Mouse (Mus musculus) cerebellum, adult 2 months (tissue): ENCODE data around the gene Ptgds. TPM values are rescaled to one million over a fixed set of nuclear protein-coding genes. Genes with fewer than 3 reads are reported as not detected.
A peak's percentile ranks its signal among the peaks of the same experiment; 100 is the strongest.

Source experiments
- DNase-seq, 2 experiments: peaks; one replicate each; pipeline ENCODE4 v3.0.0; 2021
- H3K27ac ChIP-seq: fragments of 200-500 bp; 2 replicates; pipeline ENCODE4 v1.5.1; 2012; ENCODE audit warnings: low read length, control low read depth, inconsistent platforms; ENCODE audit not compliant: insufficient read depth
- H3K27me3 ChIP-seq: fragments of 200-500 bp; 2 replicates; pipeline ENCODE4 v1.6.1; 2012; ENCODE audit warnings: inconsistent platforms, mild to moderate bottlenecking, low read length, moderate library complexity; ENCODE audit not compliant: control insufficient read depth, insufficient read depth
- H3K4me1 ChIP-seq: fragments of 200-500 bp; 2 replicates; pipeline ENCODE4 v1.6.1; 2011; ENCODE audit warnings: low read length; ENCODE audit not compliant: control insufficient read depth, insufficient read depth
- H3K4me3 ChIP-seq: fragments of 200-500 bp; replicated peaks from 2 replicates; pipeline ENCODE3; 2011; ENCODE audit warnings: mild to moderate bottlenecking, low read depth, low read length, control low read depth; ENCODE audit not compliant: insufficient read depth
- CTCF ChIP-seq: fragments of 200-500 bp; IDR thresholded peaks from 2 replicates; pipeline ENCODE4 v1.5.1; 2011; ENCODE audit warnings: low read depth, mild to moderate bottlenecking, control low read depth, low read length, moderate library complexity, borderline replicate concordance; ENCODE audit not compliant: insufficient read depth
- POLR2A ChIP-seq: fragments of 200-500 bp; IDR thresholded peaks from 2 replicates; pipeline ENCODE4 v1.6.1; 2011; ENCODE audit warnings: low read length, control low read depth, borderline replicate concordance; ENCODE audit not compliant: insufficient read depth
- WGBS: fragments of 180-500 bp; shearing (Covaris S2); methylation state at CpG from one replicate; pipeline ENCODE4 v1.1.7; 2018; 5-methylcytosine and 5-hydroxymethylcytosine counted together
- polyA plus RNA-seq: library from polyadenylated mRNA; depleted of rRNA; stranded (reverse); fragments of >200 nt; gene quantifications from 2 replicates; pipeline ENCODE4 v1.2.3, GENCODE M21; 2012

Ptgds gene
- polyA plus RNA-seq, 1 experiment = 2,130 TPM

GRCm38 (mm10) chr2:25477541-25477940 lies 7.7 kb upstream of the Ptgds start:
- Histone ChIP-seq H3K27ac (peak overlapping the region; percentile 98), H3K4me3 (no peak overlapping the region), H3K27me3 (no peaks in the 10 kb centered on the region), H3K4me1 (peaks cover 60% of the 10 kb centered on the region)
- TF ChIP-seq CTCF (no peak), POLR2A (no peak)
- DNase-seq = no peak
- WGBS = 68% methylated on average over 8 of the region's 8 CpGs

GRCm38 (mm10) chr2:25472550-25472949 lies 2.7 kb upstream of the Ptgds start:
- H3K4me1 ChIP-seq = peaks cover 67% of the 10 kb centered on the region
- H3K27me3 ChIP-seq = no peaks in the 10 kb centered on the region
- WGBS = 95% methylated on average over 2 of the region's 2 CpGs
- TF ChIP-seq CTCF (no peak), POLR2A (no peak)
- no peak overlapping the region for H3K27ac ChIP-seq
- H3K4me3 ChIP-seq = no peak overlapping the region
- DNase-seq = no peak

- peaks cover 65% of the 10 kb centered on the region for H3K4me1 ChIP-seq
- peak; percentile 68 to 72 for DNase-seq
- 56% methylated on average over 10 of the region's 10 CpGs for WGBS
- no peak for TF ChIP-seq POLR2A
- no peak for TF ChIP-seq CTCF
- H3K4me3 ChIP-seq = no peak overlapping the region
- peak overlapping the region; percentile 41 for H3K27ac ChIP-seq
- no peaks in the 10 kb centered on the region for H3K27me3 ChIP-seq
Measured at GRCm38 (mm10) chr2:25468962-25469915, 607 bp downstream of the Ptgds start.

GRCm38 (mm10) chr2:25467606-25468303 lies 2.1 kb downstream of the Ptgds start:
- Histone ChIP-seq H3K27ac (peak overlapping the region; percentile 11; the same call in 1 of the 2 replicates), H3K27me3 (no peaks in the 10 kb centered on the region), H3K4me3 (no peak overlapping the region), H3K4me1 (peaks cover 64% of the 10 kb centered on the region)
- no peak for DNase-seq
- 75% methylated on average over 14 of the region's 14 CpGs for WGBS
- TF ChIP-seq CTCF (no peak), POLR2A (no peak)

- no peak for TF ChIP-seq CTCF
- TF ChIP-seq POLR2A = 0 out of 2 replicates have a peak, but pooled peaks have one; percentile 15
- peak; percentile 54 to 61 for DNase-seq
- peaks cover 70% of the 10 kb centered on the region for H3K4me1 ChIP-seq
- no peak overlapping the region for H3K4me3 ChIP-seq
- H3K27ac ChIP-seq = peak overlapping the region; percentile 70
- H3K27me3 ChIP-seq = no peaks in the 10 kb centered on the region
- WGBS = 19% methylated on average over 10 of the region's 10 CpGs
Measured at GRCm38 (mm10) chr2:25465816-25466635, 3.8 kb downstream of the Ptgds start.

GRCm38 (mm10) chr2:25465256-25465655 lies 4.6 kb downstream of the Ptgds start:
- no peak for TF ChIP-seq CTCF
- no peak for TF ChIP-seq POLR2A
- DNase-seq = no peak
- H3K27ac ChIP-seq = peak overlapping the region; percentile 70
- no peaks in the 10 kb centered on the region for H3K27me3 ChIP-seq
- peaks cover 70% of the 10 kb centered on the region for H3K4me1 ChIP-seq
- no peak overlapping the region for H3K4me3 ChIP-seq
- WGBS = 87% methylated on average over 2 of the region's 2 CpGs

- TF ChIP-seq POLR2A (no peak), CTCF (no peak)
- DNase-seq = peak; percentile 69 to 78
- Histone ChIP-seq H3K4me1 (peaks cover 62% of the 10 kb centered on the region), H3K4me3 (no peak overlapping the region), H3K27me3 (no peaks in the 10 kb centered on the region), H3K27ac (peak overlapping the region; percentile 67)
- 35% methylated on average over 3 of the region's 3 CpGs for WGBS
Measured at GRCm38 (mm10) chr2:25463630-25464029, 6.2 kb downstream of the Ptgds start.
